Mouse (Mus musculus): ENCODE results near the gene Mga.
A peak's percentile ranks its signal among the peaks of the same experiment; 100 is the strongest.

The Mga gene

GRCm38 (mm10) chr2:119986369-119986768, 89.3 kb downstream of the Mga start:
- no peak for DNase-seq (ENCODE audit: low read depth in 1 of 2, low spot score in 2 of 2)

GRCm38 (mm10) chr2:119987441-119987840, 90.4 kb downstream of the Mga start:
- no peak for DNase-seq (ENCODE audit: low read depth in 1 of 2, low spot score in 2 of 2)

GRCm38 (mm10) chr2:119988952-119989351, 91.9 kb downstream of the Mga start:
- DNase-seq (ENCODE audit: low read depth in 1 of 2, low spot score in 2 of 2) = no peak

- no peak for DNase-seq (ENCODE audit: low read depth in 1 of 2, low spot score in 2 of 2)
Measured at GRCm38 (mm10) chr2:119990881-119991280, 93.9 kb downstream of the Mga start.

- no peak for DNase-seq (ENCODE audit: low read depth in 1 of 2, low spot score in 2 of 2)
Measured at GRCm38 (mm10) chr2:119992349-119992748, 95.3 kb downstream of the Mga start.

- DNase-seq (ENCODE audit: low read depth in 1 of 2, low spot score in 2 of 2) = no peak
Measured at GRCm38 (mm10) chr2:119993515-119993914, 96.5 kb downstream of the Mga start.

- DNase-seq (ENCODE audit: low read depth in 1 of 2, low spot score in 2 of 2) = no peak
Measured at GRCm38 (mm10) chr2:119994839-119995238, 97.8 kb downstream of the Mga start.

GRCm38 (mm10) chr2:119995391-119996281, 98.6 kb downstream of the Mga start:
- DNase-seq (ENCODE audit: low read depth in 1 of 2, low spot score in 2 of 2) = no peak

GRCm38 (mm10) chr2:119997354-119997753, 100.3 kb downstream of the Mga start:
- no peak for DNase-seq (ENCODE audit: low read depth in 1 of 2, low spot score in 2 of 2)

- DNase-seq (ENCODE audit: low read depth in 1 of 2, low spot score in 2 of 2) = no peak
Measured at GRCm38 (mm10) chr2:119999731-120000130, 102.7 kb downstream of the Mga start.

- no peak for DNase-seq (ENCODE audit: low read depth in 1 of 2, low spot score in 2 of 2)
Measured at GRCm38 (mm10) chr2:120000882-120001584, 104.0 kb downstream of the Mga start.

- no peak for DNase-seq (ENCODE audit: low read depth in 1 of 2, low spot score in 2 of 2)
Measured at GRCm38 (mm10) chr2:120001956-120002355, 104.9 kb downstream of the Mga start.

- DNase-seq (ENCODE audit: low read depth in 1 of 2, low spot score in 2 of 2) = no peak
Measured at GRCm38 (mm10) chr2:120003970-120004369, 106.9 kb downstream of the Mga start.

GRCm38 (mm10) chr2:120006696-120007095, 109.7 kb downstream of the Mga start:
- DNase-seq (ENCODE audit: low read depth in 1 of 2, low spot score in 2 of 2) = no peak

- DNase-seq (ENCODE audit: low read depth in 1 of 2, low spot score in 2 of 2) = no peak
Measured at GRCm38 (mm10) chr2:120007680-120008210, 110.7 kb downstream of the Mga start.

GRCm38 (mm10) chr2:120008672-120009071, 111.6 kb downstream of the Mga start:
- peak; percentile 5 to 37 for DNase-seq (ENCODE audit: low read depth in 1 of 2, low spot score in 2 of 2)

GRCm38 (mm10) chr2:120011462-120012200, 114.6 kb downstream of the Mga start:
- no peak for DNase-seq (ENCODE audit: low read depth in 1 of 2, low spot score in 2 of 2)

- DNase-seq (ENCODE audit: low read depth in 1 of 2, low spot score in 2 of 2) = no peak
Measured at GRCm38 (mm10) chr2:120012924-120013323, 115.9 kb downstream of the Mga start.

- DNase-seq (ENCODE audit: low read depth in 1 of 2, low spot score in 2 of 2) = no peak
Measured at GRCm38 (mm10) chr2:120013831-120014486, 116.9 kb downstream of the Mga start.

- no peak for DNase-seq (ENCODE audit: low read depth in 1 of 2, low spot score in 2 of 2)
Measured at GRCm38 (mm10) chr2:120015882-120016281, 118.9 kb downstream of the Mga start.

- DNase-seq (ENCODE audit: low read depth in 1 of 2, low spot score in 2 of 2) = no peak
Measured at GRCm38 (mm10) chr2:120017599-120017998, 120.6 kb downstream of the Mga start.

Measured in monocyte, adult 2 months (primary cell).